Mouse (Mus musculus) cortical plate, adult 2 months (tissue): ENCODE measurements at regions not wholly inside any gene's neighbourhood (a gene's known extent, or its start where the extent isn't known, plus 50 kb on each side); places are given as distances from the start of the nearest gene placed in this dataset.

Experiments used
- H3K27ac ChIP-seq: fragments of 200-500 bp; 2 replicates; pipeline ENCODE4 v1.5.1; 2012; ENCODE audit warnings: low read length, control low read depth, inconsistent platforms; ENCODE audit not compliant: insufficient read depth
- H3K4me1 ChIP-seq: fragments of 200-500 bp; 2 replicates; pipeline ENCODE4 v1.6.1; 2011; ENCODE audit warnings: low read length; ENCODE audit not compliant: control insufficient read depth, insufficient read depth
- H3K4me3 ChIP-seq: fragments of 200-500 bp; 2 replicates; pipeline ENCODE4 v1.5.1; 2011; ENCODE audit warnings: mild to moderate bottlenecking, low read length, control low read depth; ENCODE audit not compliant: insufficient read depth
- CTCF ChIP-seq: fragments of 200-500 bp; IDR thresholded peaks from 2 replicates; pipeline ENCODE4 v1.5.1; 2011; ENCODE audit warnings: mild to moderate bottlenecking, control low read depth, low read length; ENCODE audit not compliant: insufficient read depth; ENCODE audit errors: extremely low read depth
- POLR2A ChIP-seq: fragments of 200-500 bp; IDR thresholded peaks from 2 replicates; pipeline ENCODE4 v1.6.1; 2011; ENCODE audit warnings: mild to moderate bottlenecking, low read length, control low read depth; ENCODE audit not compliant: insufficient read depth; ENCODE audit errors: extremely low read depth

- H3K27ac ChIP-seq: no peak overlapping the region
- no peak overlapping the region for H3K4me3 ChIP-seq
- H3K4me1 ChIP-seq: no peaks in the 10 kb centered on the region; the same call in 1 of the 2 replicates
- TF ChIP-seq POLR2A: no peak
- no peak for TF ChIP-seq CTCF
These were observed 343.7 kb upstream of the Pou3f3 start for GRCm38 (mm10) chr1:42351884-42352283.

GRCm38 (mm10) chr1:42352389-42352788, 343.2 kb upstream of the Pou3f3 start:
- no peaks in the 10 kb centered on the region; the same call in 1 of the 2 replicates for H3K4me1 ChIP-seq
- H3K27ac ChIP-seq: no peak overlapping the region
- H3K4me3 ChIP-seq: no peak overlapping the region
- TF ChIP-seq POLR2A (no peak), CTCF (no peak)

- no peaks in the 10 kb centered on the region; the same call in 1 of the 2 replicates for H3K4me1 ChIP-seq
- no peak overlapping the region for H3K27ac ChIP-seq
- TF ChIP-seq CTCF (no peak), POLR2A (no peak)
- H3K4me3 ChIP-seq: no peak overlapping the region
These were observed 342.5 kb upstream of the Pou3f3 start for GRCm38 (mm10) chr1:42353096-42353495.

GRCm38 (mm10) chr1:42354020-42354419, 341.5 kb upstream of the Pou3f3 start:
- TF ChIP-seq CTCF (no peak), POLR2A (no peak)
- no peak overlapping the region for H3K4me3 ChIP-seq
- H3K4me1 ChIP-seq: no peaks in the 10 kb centered on the region; the same call in 1 of the 2 replicates
- no peak overlapping the region for H3K27ac ChIP-seq

- H3K4me1 ChIP-seq: no peaks in the 10 kb centered on the region
- no peak overlapping the region for H3K27ac ChIP-seq
- H3K4me3 ChIP-seq: no peak overlapping the region
- no peak for TF ChIP-seq POLR2A
- TF ChIP-seq CTCF: no peak
These were observed 333.1 kb upstream of the Pou3f3 start for GRCm38 (mm10) chr1:42362438-42362837.

GRCm38 (mm10) chr1:42365648-42366324, 329.8 kb upstream of the Pou3f3 start:
- Histone ChIP-seq H3K4me3 (no peak overlapping the region), H3K27ac (no peak overlapping the region), H3K4me1 (no peaks in the 10 kb centered on the region)
- TF ChIP-seq CTCF: no peak
- no peak for TF ChIP-seq POLR2A

- no peaks in the 10 kb centered on the region for H3K4me1 ChIP-seq
- TF ChIP-seq CTCF: no peak
- TF ChIP-seq POLR2A: no peak
- no peak overlapping the region for H3K27ac ChIP-seq
- no peak overlapping the region for H3K4me3 ChIP-seq
These were observed 307.5 kb upstream of the Pou3f3 start for GRCm38 (mm10) chr1:42387919-42388684.

- no peaks in the 10 kb centered on the region for H3K4me1 ChIP-seq
- TF ChIP-seq CTCF (no peak), POLR2A (no peak)
- H3K4me3 ChIP-seq: no peak overlapping the region
- H3K27ac ChIP-seq: no peak overlapping the region
These were observed 306.8 kb upstream of the Pou3f3 start for GRCm38 (mm10) chr1:42388740-42389139.

GRCm38 (mm10) chr1:42395651-42396260, 299.8 kb upstream of the Pou3f3 start:
- TF ChIP-seq CTCF: no peak
- no peak for TF ChIP-seq POLR2A

More at GRCm38 (mm10) chr1:42395651-42396260, 299.8 kb upstream of the Pou3f3 start:
- Histone ChIP-seq H3K27ac (no peak overlapping the region), H3K4me1 (no peaks in the 10 kb centered on the region), H3K4me3 (no peak overlapping the region)
